Mouse (Mus musculus) frontal cortex, postnatal 14 days (tissue): Measurements from ENCODE around the gene Lck.
A peak's percentile ranks its signal among the peaks of the same experiment; 100 is the strongest.

Source experiments
- DNase-seq, 2 experiments: peaks; one replicate each; pipeline ENCODE4 v3.0.0; 2022; ENCODE audit warnings: low spot score in 2 of 2

Lck gene

DNA sequence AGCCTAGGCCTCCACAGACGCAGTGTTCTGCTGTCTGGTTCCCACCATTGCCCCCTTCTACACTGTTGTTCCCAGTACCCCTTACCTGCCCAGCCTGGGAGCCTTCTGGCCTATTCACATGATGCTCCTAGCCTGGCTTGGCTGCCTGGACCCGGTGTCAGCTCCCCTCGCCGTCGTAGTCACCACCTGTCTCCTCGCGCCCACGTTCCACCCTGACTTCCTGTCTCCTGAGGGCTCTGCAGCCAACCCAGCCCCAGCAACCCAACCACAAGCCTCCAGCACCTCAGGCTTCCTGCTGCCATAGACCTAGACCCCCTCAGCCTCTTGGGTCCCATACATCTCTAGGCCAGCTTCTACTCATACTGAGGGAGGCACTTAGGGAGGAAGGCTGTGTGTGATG, at the start of gene Lck:
TSS of gene Lck (minus strand) at position 212 of the 400 bp plus-strand sequence.
- no peak for DNase-seq

DNA sequence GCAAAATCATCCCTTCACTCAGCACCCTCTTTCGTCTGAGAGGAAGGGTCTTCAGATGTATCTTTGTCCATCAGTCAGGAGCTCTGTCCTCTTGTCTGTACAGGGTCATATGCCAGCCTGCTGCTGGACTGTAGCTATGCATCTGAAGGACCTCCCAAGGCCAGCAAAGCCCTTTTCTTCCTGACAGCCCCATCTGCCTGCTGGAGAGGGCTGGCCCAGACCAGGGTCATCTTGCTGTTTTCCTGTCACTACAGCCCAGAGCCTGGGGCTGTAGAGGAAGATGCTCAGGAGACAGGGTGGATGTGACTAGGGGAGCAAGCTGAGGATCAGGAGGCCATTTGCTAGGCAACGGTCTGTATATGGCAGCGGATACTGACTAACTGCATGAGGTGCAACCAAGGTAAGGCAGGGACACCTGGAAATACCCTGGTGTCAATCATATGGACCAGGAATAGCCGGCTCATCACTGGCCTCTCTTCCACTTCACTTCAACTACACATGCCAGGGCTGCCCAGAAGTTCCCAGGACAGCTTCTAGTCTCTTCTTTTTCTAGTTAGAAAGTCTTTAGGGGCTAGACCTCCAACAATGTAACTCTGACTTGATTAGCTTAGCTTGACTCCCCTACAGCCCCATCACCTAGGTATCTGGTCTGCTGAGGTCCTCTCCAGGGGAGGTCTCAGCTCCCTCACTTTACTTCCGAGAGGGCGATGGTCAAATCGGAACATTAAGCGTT, 49.5 kb upstream of the Lck start:
- DNase-seq = no peak

- no peak for DNase-seq
Observed at GRCm38 (mm10) chr4:129622120-129622802, 48.8 kb upstream of the Lck start.

- no peak for DNase-seq
Observed at GRCm38 (mm10) chr4:129621283-129621841, 47.9 kb upstream of the Lck start.

GRCm38 (mm10) chr4:129620419-129621282, 47.2 kb upstream of the Lck start:
- DNase-seq = no peak

- peak; percentile 94 to 95 for DNase-seq
Observed at GRCm38 (mm10) chr4:129618786-129619691, 45.6 kb upstream of the Lck start, which contains the start of gene Iqcc. Gene Iqcc (minus strand): TSS chr4:129619099.

- DNase-seq = no peak
Observed at GRCm38 (mm10) chr4:129618031-129618430, 44.6 kb upstream of the Lck start.

DNA sequence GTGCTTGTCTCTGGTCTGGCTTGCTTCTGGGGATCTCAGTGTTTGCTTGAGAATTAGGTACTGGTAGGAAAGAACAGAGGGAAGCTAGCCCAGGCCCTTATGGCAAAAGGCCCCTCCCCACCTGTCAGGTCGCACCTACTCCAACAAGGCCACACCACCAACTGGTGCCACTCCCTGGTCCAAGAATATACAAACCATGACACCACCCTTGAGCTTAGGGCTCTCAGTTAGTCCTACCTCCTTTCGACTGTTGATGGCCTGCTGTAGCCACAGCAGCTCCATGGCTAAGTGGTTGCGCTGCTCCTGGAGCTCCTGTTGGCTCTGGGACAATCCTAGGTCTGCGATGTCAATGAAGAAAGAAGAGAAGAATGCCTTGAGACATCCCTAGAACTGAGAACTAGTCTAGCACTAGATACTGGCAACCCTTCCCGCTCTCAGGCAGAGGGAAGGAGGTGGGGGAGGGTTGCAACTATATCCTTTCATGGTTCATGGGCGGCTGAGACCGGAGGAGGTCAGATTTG, 43.7 kb upstream of the Lck start:
- no peak for DNase-seq

DNA sequence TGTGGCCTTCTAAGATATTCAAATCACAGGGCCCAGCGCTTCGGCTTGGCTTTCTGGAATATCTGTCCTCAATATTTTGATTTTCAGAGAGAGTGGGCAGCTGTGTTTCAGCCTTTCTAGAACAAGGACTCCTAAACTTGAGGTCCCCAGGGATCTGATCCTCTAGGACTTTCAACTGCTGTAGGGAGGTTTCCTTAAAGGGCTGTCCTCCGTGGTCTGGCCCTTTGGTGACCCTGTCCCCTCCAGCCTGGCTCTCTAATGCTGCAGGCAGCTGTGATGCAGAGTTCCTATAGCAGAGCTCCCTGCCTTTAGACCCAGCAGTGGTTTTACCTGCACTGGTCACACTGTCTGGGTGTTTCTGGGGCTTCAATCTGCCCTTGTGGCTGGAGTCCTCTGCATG, 43.2 kb upstream of the Lck start:
- no peak for DNase-seq

DNA sequence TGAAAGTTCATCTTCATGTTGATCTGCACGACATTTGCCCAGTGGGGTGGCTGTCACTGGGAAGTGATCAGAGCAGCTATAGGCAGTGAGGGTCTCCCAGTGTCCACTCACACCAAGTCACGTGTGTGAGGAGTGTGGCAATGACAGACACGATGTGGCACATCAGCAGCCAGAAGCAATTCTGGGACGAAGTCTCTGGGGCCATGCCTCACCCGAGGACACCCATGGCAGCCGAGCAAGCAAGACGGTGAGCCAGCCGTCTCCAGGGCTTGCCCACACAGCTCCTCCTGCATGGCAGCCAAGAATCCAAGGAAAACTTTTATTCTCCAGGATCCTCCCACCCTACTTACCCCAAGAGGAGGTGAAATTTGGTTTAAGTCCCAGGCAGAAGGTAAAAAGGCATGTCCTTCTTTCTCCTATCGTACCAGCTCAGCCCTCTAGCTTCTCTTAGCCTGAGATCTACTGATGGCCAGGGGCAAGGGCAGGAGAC, 42.4 kb upstream of the Lck start:
- DNase-seq = no peak

DNA sequence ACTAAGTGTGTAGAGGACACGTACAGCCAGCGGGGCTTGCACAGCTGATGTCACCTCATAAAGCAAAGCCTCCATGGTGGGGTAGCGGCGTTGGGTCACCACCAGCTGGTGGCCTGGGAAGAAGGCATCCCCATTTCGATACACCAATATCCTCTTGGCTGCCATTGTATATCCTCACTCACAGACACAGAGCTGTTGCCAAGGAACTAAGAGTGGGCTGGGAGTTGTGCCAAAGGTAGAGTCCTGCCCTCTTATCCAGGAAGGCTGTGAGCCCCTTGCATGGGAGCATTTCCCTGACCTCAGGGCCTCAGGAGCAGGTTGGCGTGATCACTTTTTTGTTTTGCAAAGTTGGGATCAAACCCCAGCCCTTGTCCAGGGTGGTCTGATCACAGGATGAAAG, 40.7 kb upstream of the Lck start, which contains the start of gene Dcdc2b:
TSS of gene Dcdc2b (minus strand) at position 165 of the 400 bp plus-strand sequence.
- no peak for DNase-seq

DNA sequence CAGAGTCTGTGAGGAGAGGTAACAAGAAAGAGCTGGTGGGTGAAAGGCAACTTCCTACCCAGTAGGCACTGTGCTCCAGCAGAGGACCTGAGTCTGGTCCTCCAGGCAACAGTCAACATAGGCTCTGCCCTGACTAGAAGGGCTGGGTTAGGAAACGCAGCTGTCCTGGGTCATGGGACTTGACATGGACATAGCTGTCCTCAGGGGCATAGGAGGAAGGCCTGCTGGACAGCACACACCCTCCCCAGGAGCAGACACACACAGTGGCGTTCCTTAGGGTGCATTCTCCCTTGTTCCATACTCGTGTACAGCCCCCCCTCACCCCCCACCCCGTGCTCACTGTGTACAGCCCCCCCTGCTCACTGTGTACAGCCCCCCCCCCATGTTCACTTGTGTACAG, 37.0 kb upstream of the Lck start:
- no peak for DNase-seq

DNA sequence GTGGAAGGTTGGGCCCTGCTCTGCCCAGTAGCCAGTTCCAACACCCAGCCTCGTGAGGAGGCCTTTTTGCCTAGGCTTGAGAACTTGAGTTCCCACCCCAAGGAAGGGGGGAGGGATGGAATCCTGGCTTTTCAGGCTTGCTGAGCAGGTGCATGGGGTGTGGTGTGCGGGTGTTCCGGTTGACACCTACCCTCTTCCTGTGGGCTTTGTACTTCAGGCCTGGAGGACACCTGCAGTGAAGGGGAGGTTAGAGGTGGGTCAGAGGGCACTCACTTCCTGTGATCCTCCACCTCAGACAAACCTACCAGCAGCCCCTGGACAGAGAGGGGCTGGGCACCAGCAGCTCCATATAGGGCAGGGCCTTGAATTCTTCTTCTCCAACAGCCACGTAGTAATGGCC, 36.6 kb upstream of the Lck start:
- no peak for DNase-seq

DNA sequence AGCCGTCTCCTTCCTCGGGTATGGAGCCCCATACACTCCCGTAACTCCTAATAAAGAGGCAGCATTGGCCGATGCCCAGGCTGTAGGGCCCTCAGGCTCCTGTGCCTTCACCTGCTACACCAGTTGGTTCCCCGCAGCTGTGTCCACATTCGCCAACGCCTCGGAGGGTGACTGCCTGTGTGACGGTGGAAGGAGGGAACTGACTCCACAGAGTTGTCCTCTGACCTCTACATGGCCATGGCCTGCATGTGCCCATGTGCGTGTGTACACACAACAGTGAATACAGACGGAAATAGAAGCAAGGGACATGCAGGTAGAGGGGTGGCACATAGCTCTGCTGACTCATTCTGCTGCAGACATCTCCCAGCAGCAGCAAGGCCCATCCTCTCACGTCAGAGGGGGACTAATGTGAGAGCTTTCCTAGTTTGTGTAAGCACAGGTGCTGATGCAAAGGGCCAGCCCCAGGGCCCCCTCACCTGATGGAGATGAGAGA, 35.7 kb upstream of the Lck start:
- no peak for DNase-seq

GRCm38 (mm10) chr4:129608426-129609025, 35.1 kb upstream of the Lck start:
- peak in 1 of 2 experiments; percentile 70 for DNase-seq

- DNase-seq = peak; percentile 74 to 76
Observed at GRCm38 (mm10) chr4:129600233-129601158, 27.1 kb upstream of the Lck start, which contains the start of the genes Eif3i and Tmem234. Gene Eif3i (minus strand): TSS chr4:129600648. Gene Tmem234 (plus strand): TSS chr4:129600668.

DNA sequence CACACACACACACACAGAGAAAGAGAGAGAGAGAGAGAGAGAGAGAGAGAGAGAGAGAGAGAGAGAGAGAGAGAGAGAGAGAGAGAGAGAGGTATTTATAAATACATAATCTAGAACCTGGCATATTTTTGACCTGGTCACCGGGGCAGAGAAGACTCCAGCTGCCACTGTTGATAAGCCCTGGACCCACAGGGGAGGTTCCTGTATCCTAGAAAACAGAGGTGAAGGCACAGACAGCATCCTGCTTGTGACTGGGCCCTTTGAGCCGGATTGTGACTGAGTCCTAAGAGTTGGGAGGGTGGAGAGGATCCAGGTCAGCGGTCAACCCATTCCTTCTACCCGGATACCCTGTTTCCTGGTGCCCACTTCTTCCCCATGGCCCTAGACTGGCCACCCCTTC, 15.4 kb upstream of the Lck start:
- DNase-seq = no peak

- no peak for DNase-seq
Observed at GRCm38 (mm10) chr4:129586943-129587342, 13.5 kb upstream of the Lck start.

- DNase-seq = no peak
Observed at GRCm38 (mm10) chr4:129585773-129586172, 12.3 kb upstream of the Lck start.
